Mouse (Mus musculus): ENCODE results near the gene Xdh. TPM values are rescaled to one million over a fixed set of nuclear protein-coding genes. Genes with fewer than 3 reads are reported as not detected.

Gene Xdh
- polyA plus RNA-seq, 1 experiment from 2014 or later, result 0.97 TPM

DNA sequence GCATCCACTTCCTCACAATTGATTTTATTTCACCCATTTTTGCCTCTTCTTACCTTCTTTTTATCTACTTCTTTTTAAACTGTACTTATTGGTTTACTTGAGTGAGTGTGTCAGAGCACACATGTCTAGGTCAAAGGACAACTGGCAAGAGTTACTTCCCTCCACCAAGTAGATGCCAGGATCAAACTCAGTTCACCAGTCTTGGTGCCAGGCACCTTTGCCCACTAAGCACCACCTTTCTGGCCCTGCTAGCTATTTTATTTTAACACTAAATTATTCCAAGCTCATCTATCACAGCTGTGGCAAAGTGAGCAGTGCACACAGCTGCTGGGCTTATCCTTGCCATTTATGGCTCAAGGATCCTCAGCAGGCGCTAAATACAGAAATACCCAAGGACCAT lies 46.9 kb downstream of the Xdh start:
- no peak overlapping the region for H3K9ac ChIP-seq (ENCODE audit: low read depth, low read length)
- no peaks in the 10 kb centered on the region for H3K36me3 ChIP-seq (ENCODE audit: control insufficient read depth, insufficient read depth, low read length)
- H3K4me2 ChIP-seq (replicated peaks; ENCODE audit: low read depth, low read length), result no peak overlapping the region
- no peak for ATAC-seq (ENCODE audit: low FRiP score, low TSS enrichment)
- H3K27ac ChIP-seq (ENCODE audit: low read depth, low read length), result no peak overlapping the region
- no peaks in the 10 kb centered on the region for H3K9me3 ChIP-seq (ENCODE audit: control insufficient read depth, low read length)
- no peaks in the 10 kb centered on the region for H3K4me1 ChIP-seq (ENCODE audit: control insufficient read depth, insufficient read depth, low read length)
- WGBS, result 100% methylated on average over 1 of the region's 1 CpGs
- H3K4me3 ChIP-seq (ENCODE audit: low read length), result no peak overlapping the region
- H3K27me3 ChIP-seq (ENCODE audit: control insufficient read depth, insufficient read depth, low read length), result no peaks in the 10 kb centered on the region

DNA sequence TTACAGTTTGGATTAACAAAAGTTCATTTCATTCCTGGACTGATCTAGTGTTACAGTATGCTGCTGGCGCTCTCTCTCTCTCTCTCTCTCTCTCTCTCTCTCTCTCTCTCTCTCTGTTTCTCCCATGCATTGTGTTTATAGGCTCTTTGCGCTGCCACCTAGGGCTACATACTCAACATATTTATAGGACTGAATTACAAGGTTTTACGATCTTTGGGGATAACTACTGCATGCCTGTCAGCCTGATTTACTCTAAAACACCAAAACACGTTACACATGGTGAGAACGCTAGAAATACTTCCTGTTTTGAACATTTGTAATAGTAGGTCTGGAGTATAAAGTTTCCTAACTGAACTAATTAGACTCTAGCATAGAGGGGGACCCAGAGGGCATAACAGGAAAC lies 47.8 kb downstream of the Xdh start:
- no peak overlapping the region for H3K9ac ChIP-seq (ENCODE audit: low read depth, low read length)
- H3K27ac ChIP-seq (ENCODE audit: low read depth, low read length), result no peak overlapping the region
- H3K4me1 ChIP-seq (ENCODE audit: control insufficient read depth, insufficient read depth, low read length), result no peaks in the 10 kb centered on the region
- no peak overlapping the region for H3K4me2 ChIP-seq (replicated peaks; ENCODE audit: low read depth, low read length)
- peak; percentile 84 for ATAC-seq (ENCODE audit: low FRiP score, low TSS enrichment)
- WGBS, result 15% methylated on average over 5 of the region's 5 CpGs
- H3K27me3 ChIP-seq (ENCODE audit: control insufficient read depth, insufficient read depth, low read length), result no peaks in the 10 kb centered on the region
- no peaks in the 10 kb centered on the region for H3K9me3 ChIP-seq (ENCODE audit: control insufficient read depth, low read length)
- H3K36me3 ChIP-seq (ENCODE audit: control insufficient read depth, insufficient read depth, low read length), result no peaks in the 10 kb centered on the region
- H3K4me3 ChIP-seq (ENCODE audit: low read length), result no peak overlapping the region

DNA sequence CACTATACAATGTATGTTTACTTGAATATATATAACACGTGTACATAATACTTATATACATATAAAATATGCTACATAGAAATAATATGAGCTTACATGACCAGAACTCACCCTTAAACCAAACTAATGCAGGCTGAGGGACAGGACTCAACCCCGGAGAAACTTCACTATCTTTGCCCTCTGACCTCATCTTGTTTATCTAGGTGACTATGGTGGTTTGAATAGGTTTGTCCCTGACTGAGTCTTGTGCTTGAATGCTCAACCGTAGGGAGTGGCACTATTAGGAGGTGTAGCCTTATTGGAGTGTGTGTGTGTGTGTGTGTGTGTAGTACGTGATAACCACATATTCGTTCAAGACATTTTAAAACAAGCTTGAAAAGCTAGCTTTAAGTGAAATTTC lies 55.6 kb downstream of the Xdh start:
- H3K4me1 ChIP-seq (ENCODE audit: control insufficient read depth, insufficient read depth, low read length), result no peaks in the 10 kb centered on the region
- no peaks in the 10 kb centered on the region for H3K9me3 ChIP-seq (ENCODE audit: control insufficient read depth, low read length)
- ATAC-seq (ENCODE audit: low FRiP score, low TSS enrichment), result no peak
- H3K36me3 ChIP-seq (ENCODE audit: control insufficient read depth, insufficient read depth, low read length), result no peaks in the 10 kb centered on the region
- 79% methylated on average over 5 of the region's 5 CpGs for WGBS
- no peak overlapping the region for H3K4me3 ChIP-seq (ENCODE audit: low read length)
- H3K9ac ChIP-seq (ENCODE audit: low read depth, low read length), result no peak overlapping the region
- H3K4me2 ChIP-seq (replicated peaks; ENCODE audit: low read depth, low read length), result no peak overlapping the region
- no peaks in the 10 kb centered on the region for H3K27me3 ChIP-seq (ENCODE audit: control insufficient read depth, insufficient read depth, low read length)
- no peak overlapping the region for H3K27ac ChIP-seq (ENCODE audit: low read depth, low read length)

DNA sequence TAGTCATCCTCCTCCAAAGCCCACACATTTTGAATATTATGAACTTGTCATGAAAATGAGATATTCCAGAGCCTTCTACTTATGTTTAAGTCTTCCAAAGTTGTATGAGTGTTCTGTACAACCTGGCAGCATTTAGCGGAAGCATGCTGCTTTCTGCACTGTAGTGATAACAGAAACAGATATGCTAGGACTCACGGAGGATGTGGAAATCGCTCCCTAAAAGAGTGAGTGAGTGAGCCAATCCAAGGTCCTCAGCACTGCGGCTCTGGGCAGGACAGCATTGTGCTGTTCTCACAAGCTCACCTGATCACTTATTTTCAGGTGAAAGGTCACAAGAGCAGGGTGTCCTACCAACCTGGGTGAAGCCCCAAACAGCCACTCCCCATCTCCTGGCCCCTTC lies 56.2 kb downstream of the Xdh start:
- H3K4me3 ChIP-seq (ENCODE audit: low read length), result no peak overlapping the region
- no peaks in the 10 kb centered on the region for H3K36me3 ChIP-seq (ENCODE audit: control insufficient read depth, insufficient read depth, low read length)
- WGBS, result 84% methylated on average over 4 of the region's 4 CpGs
- no peaks in the 10 kb centered on the region for H3K27me3 ChIP-seq (ENCODE audit: control insufficient read depth, insufficient read depth, low read length)
- H3K4me2 ChIP-seq (replicated peaks; ENCODE audit: low read depth, low read length), result no peak overlapping the region
- no peaks in the 10 kb centered on the region for H3K9me3 ChIP-seq (ENCODE audit: control insufficient read depth, low read length)
- ATAC-seq (ENCODE audit: low FRiP score, low TSS enrichment), result no peak
- no peak overlapping the region for H3K27ac ChIP-seq (ENCODE audit: low read depth, low read length)
- H3K9ac ChIP-seq (ENCODE audit: low read depth, low read length), result no peak overlapping the region
- no peaks in the 10 kb centered on the region for H3K4me1 ChIP-seq (ENCODE audit: control insufficient read depth, insufficient read depth, low read length)

DNA sequence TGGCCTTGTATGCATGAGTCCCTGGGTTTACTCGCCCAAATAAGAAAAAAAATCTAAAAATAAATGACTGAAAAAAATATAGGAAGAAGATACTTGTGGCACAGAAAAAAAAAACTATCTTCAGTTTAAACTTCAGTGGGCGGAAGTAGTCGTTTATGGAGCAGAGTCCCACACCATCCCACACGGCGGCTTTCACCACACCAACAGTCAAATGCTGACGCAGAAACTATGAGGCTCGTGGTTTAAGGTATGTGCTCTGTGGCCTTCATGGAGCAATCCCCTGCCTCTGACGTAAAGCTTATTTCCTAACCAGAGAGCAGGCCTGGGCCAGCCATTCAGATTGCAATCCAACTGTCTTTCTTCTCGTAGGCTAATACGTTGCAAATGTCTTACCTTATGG lies 56.8 kb downstream of the Xdh start:
- Histone ChIP-seq H3K9ac (ENCODE audit: low read depth, low read length) (no peak overlapping the region), H3K9me3 (ENCODE audit: control insufficient read depth, low read length) (no peaks in the 10 kb centered on the region), H3K27me3 (ENCODE audit: control insufficient read depth, insufficient read depth, low read length) (no peaks in the 10 kb centered on the region), H3K36me3 (ENCODE audit: control insufficient read depth, insufficient read depth, low read length) (no peaks in the 10 kb centered on the region), H3K27ac (ENCODE audit: low read depth, low read length) (no peak overlapping the region), H3K4me1 (ENCODE audit: control insufficient read depth, insufficient read depth, low read length) (no peaks in the 10 kb centered on the region), H3K4me3 (ENCODE audit: low read length) (no peak overlapping the region), H3K4me2 (replicated peaks; ENCODE audit: low read depth, low read length) (no peak overlapping the region)
- 82% methylated on average over 10 of the region's 10 CpGs for WGBS
- no peak for ATAC-seq (ENCODE audit: low FRiP score, low TSS enrichment)

DNA sequence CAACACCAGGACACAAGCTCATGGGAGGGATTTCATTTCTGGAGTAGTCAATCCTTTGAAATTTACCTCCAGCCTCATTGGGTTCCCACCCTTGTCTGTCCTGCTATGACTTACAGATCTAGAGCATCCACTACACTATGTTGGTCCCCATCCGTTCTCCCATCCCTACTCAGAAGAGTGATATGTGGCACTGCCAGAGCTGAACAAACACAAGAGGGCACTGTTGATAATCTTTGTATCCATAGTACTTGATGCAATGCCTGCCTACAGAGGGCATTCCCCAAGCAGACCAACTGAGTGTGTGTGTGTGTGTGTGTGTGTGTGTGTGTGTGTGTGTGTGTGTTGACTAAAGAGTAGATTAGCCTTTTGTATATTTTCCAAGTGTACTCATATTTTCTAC lies 58.4 kb downstream of the Xdh start:
- WGBS, result 90% methylated on average over 1 of the region's 1 CpGs
- ATAC-seq (ENCODE audit: low FRiP score, low TSS enrichment), result no peak
- H3K27me3 ChIP-seq (ENCODE audit: control insufficient read depth, insufficient read depth, low read length), result no peaks in the 10 kb centered on the region
- H3K4me3 ChIP-seq (ENCODE audit: low read length), result no peak overlapping the region
- H3K9me3 ChIP-seq (ENCODE audit: control insufficient read depth, low read length), result no peaks in the 10 kb centered on the region
- no peaks in the 10 kb centered on the region for H3K36me3 ChIP-seq (ENCODE audit: control insufficient read depth, insufficient read depth, low read length)
- H3K4me1 ChIP-seq (ENCODE audit: control insufficient read depth, insufficient read depth, low read length), result no peaks in the 10 kb centered on the region
- no peak overlapping the region for H3K27ac ChIP-seq (ENCODE audit: low read depth, low read length)
- no peak overlapping the region for H3K4me2 ChIP-seq (replicated peaks; ENCODE audit: low read depth, low read length)
- H3K9ac ChIP-seq (ENCODE audit: low read depth, low read length), result no peak overlapping the region

DNA sequence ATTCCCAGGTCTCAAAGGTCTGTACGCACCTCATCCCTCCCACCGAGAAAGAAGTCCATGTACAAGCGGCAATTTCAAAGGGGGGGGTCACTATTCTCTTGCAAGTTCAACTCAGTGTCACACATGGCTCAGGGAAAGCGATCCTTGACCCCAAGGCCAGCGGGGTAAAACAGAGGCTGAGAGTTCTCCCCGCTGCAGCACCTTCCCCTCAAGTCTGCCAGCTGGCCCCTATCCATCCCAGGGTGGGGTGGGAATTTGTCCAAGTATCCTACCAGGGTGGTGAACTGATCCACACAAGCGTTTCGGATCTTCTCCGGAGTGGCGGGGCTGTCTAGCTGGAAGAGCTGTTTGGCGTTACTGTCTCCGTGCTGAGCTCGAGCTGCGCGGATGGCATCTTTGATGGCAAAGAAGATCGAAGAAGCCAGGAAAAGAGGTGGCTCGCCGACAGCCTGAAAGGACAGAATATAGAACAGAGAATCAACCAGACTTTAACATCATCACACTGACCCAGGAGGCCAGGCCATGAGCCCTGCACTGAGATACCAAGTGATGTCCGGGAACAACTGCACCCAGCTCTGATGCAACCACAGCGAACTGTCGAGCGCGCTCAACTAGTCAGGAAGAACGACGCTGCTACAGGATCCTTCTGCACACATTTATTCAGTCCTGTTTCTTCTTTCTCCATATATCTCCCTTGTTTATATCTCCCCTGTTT lies 63.8 kb downstream of the Xdh start:
- Histone ChIP-seq H3K27ac (ENCODE audit: low read depth, low read length) (no peak overlapping the region), H3K36me3 (ENCODE audit: control insufficient read depth, insufficient read depth, low read length) (no peaks in the 10 kb centered on the region), H3K9ac (ENCODE audit: low read depth, low read length) (no peak overlapping the region), H3K27me3 (ENCODE audit: control insufficient read depth, insufficient read depth, low read length) (no peaks in the 10 kb centered on the region), H3K9me3 (ENCODE audit: control insufficient read depth, low read length) (no peaks in the 10 kb centered on the region), H3K4me3 (ENCODE audit: low read length) (no peak overlapping the region), H3K4me2 (replicated peaks; ENCODE audit: low read depth, low read length) (no peak overlapping the region), H3K4me1 (ENCODE audit: control insufficient read depth, insufficient read depth, low read length) (no peaks in the 10 kb centered on the region)
- WGBS, result 83% methylated on average over 25 of the region's 25 CpGs
- ATAC-seq (ENCODE audit: low FRiP score, low TSS enrichment), result no peak

DNA sequence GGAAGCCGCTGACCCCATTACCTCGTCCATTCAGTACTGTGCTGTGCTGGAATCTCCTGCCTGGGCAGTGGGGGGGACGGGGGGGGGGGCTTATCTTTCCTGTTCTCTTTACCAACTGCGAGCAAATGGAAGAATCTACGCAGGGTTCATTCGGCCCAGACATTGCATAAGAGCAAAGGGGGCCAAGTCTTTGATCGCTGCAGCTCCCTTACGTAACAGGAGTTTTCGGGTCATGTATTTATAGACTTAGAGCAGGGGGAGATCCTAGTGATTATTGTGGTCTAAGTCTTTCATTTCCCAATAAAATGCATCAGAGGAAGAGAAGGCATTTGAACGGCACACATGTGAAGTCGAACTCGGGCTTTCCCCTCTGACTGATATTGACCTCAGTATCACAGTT lies 66.7 kb downstream of the Xdh start:
- no peak for ATAC-seq (ENCODE audit: low FRiP score, low TSS enrichment)
- WGBS, result 79% methylated on average over 12 of the region's 12 CpGs
- H3K4me3 ChIP-seq (ENCODE audit: low read length), result no peak overlapping the region
- H3K9ac ChIP-seq (ENCODE audit: low read depth, low read length), result no peak overlapping the region
- no peaks in the 10 kb centered on the region for H3K4me1 ChIP-seq (ENCODE audit: control insufficient read depth, insufficient read depth, low read length)
- H3K27ac ChIP-seq (ENCODE audit: low read depth, low read length), result no peak overlapping the region
- no peak overlapping the region for H3K4me2 ChIP-seq (replicated peaks; ENCODE audit: low read depth, low read length)
- no peaks in the 10 kb centered on the region for H3K27me3 ChIP-seq (ENCODE audit: control insufficient read depth, insufficient read depth, low read length)
- H3K9me3 ChIP-seq (ENCODE audit: control insufficient read depth, low read length), result no peaks in the 10 kb centered on the region
- H3K36me3 ChIP-seq (ENCODE audit: control insufficient read depth, insufficient read depth, low read length), result no peaks in the 10 kb centered on the region

DNA sequence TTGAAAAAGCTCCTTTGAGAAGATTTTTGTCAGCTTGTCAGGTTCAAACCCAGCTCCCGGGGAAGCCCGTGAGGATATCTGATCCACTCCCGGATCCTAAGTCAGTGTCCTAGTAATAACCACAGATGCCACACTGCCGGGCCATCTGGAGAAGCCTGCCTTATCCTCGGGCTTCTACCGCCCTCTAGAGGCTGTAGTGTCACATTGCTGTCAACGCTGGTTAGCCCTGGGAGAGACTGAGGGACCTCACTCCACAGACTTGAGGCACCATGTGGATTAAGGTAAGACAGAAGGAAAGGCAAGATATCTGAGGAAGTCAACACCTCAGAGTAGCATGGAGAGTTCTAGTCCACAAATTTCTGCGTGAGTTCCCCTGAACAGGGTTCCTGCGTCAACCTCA lies 67.8 kb downstream of the Xdh start:
- Histone ChIP-seq H3K27ac (ENCODE audit: low read depth, low read length) (no peak overlapping the region), H3K4me2 (replicated peaks; ENCODE audit: low read depth, low read length) (no peak overlapping the region), H3K9ac (ENCODE audit: low read depth, low read length) (no peak overlapping the region), H3K27me3 (ENCODE audit: control insufficient read depth, insufficient read depth, low read length) (no peaks in the 10 kb centered on the region), H3K4me3 (ENCODE audit: low read length) (no peak overlapping the region), H3K36me3 (ENCODE audit: control insufficient read depth, insufficient read depth, low read length) (no peaks in the 10 kb centered on the region), H3K4me1 (ENCODE audit: control insufficient read depth, insufficient read depth, low read length) (no peaks in the 10 kb centered on the region), H3K9me3 (ENCODE audit: control insufficient read depth, low read length) (no peaks in the 10 kb centered on the region)
- 0 out of 2 replicates have a peak, but pooled peaks have one; percentile 75 for ATAC-seq (ENCODE audit: low FRiP score, low TSS enrichment)
- 11% methylated on average over 9 of the region's 9 CpGs for WGBS

All from kidney, embryonic 14.5 days (tissue).